Mouse (Mus musculus) limb, embryonic 12.5 days (tissue): ENCODE measurements at regions not wholly inside any gene's neighbourhood (a gene's known extent, or its start where the extent isn't known, plus 50 kb on each side); places are given as distances from the start of the nearest gene placed in this dataset.

ENCODE experiments used
- ATAC-seq: fragments of 200-750 bp; cut with Nextera tagmentation; 2 replicates; pipeline ENCODE4 v1.8.0; 2017; ENCODE audit warnings: low read depth, moderate TSS enrichment; ENCODE audit not compliant: insufficient number of reproducible peaks, insufficient read depth, low FRiP score, low TSS enrichment
- H3K27ac ChIP-seq: fragments of 300-500 bp; sonication (generic); 2 replicates; pipeline ENCODE4 v1.5.1; 2016; ENCODE audit warnings: mild to moderate bottlenecking, moderate library complexity
- H3K27me3 ChIP-seq: fragments of 300-500 bp; sonication (generic); 2 replicates; pipeline ENCODE4 v1.6.1; 2016; ENCODE audit warnings: mild to moderate bottlenecking, moderate library complexity
- H3K36me3 ChIP-seq: fragments of 300-500 bp; sonication (generic); 2 replicates; pipeline ENCODE4 v1.6.1; 2016; ENCODE audit warnings: mild to moderate bottlenecking, moderate library complexity
- H3K4me1 ChIP-seq: fragments of 300-500 bp; sonication (generic); replicated peaks from 2 replicates; pipeline ENCODE4 v1.6.1; 2016
- H3K4me2 ChIP-seq: fragments of 300-500 bp; sonication (generic); 2 replicates; pipeline ENCODE4 v1.6.1; 2016; ENCODE audit warnings: mild to moderate bottlenecking, moderate library complexity
- H3K4me3 ChIP-seq: fragments of 300-500 bp; sonication (generic); replicated peaks from 2 replicates; pipeline ENCODE4 v1.5.1; 2016; ENCODE audit warnings: mild to moderate bottlenecking
- H3K9ac ChIP-seq: fragments of 300-500 bp; sonication (generic); replicated peaks from 2 replicates; pipeline ENCODE4 v1.6.1; 2016; ENCODE audit warnings: mild to moderate bottlenecking, moderate library complexity
- H3K9me3 ChIP-seq: fragments of 300-500 bp; sonication (generic); 2 replicates; pipeline ENCODE4 v1.6.1; 2016; ENCODE audit warnings: mild to moderate bottlenecking, moderate library complexity
- WGBS: fragments of 180-500 bp; shearing (Covaris S2); methylation state at CpG from one replicate; pipeline ENCODE4 v1.1.7; 2016; 5-methylcytosine and 5-hydroxymethylcytosine counted together

- H3K27ac ChIP-seq: no peak overlapping the region
- no peaks in the 10 kb centered on the region for H3K36me3 ChIP-seq
- H3K4me3 ChIP-seq: no peak overlapping the region
- 61% methylated on average over 5 of the region's 5 CpGs for WGBS
- H3K4me1 ChIP-seq: no peaks in the 10 kb centered on the region
- no peaks in the 10 kb centered on the region for H3K27me3 ChIP-seq
- H3K4me2 ChIP-seq: no peak overlapping the region
- H3K9me3 ChIP-seq: no peaks in the 10 kb centered on the region
- H3K9ac ChIP-seq: no peak overlapping the region
- ATAC-seq: no peak
Observed at GRCm38 (mm10) chr15:51264599-51265163, 2620.0 kb upstream of the Gm7489 start.

GRCm38 (mm10) chr15:51265971-51266370 lies 2618.7 kb upstream of the Gm7489 start:
- no peak for ATAC-seq
- Histone ChIP-seq H3K27ac (no peak overlapping the region), H3K9ac (no peak overlapping the region), H3K9me3 (no peaks in the 10 kb centered on the region), H3K36me3 (no peaks in the 10 kb centered on the region), H3K4me2 (no peak overlapping the region), H3K27me3 (no peaks in the 10 kb centered on the region), H3K4me3 (no peak overlapping the region), H3K4me1 (no peaks in the 10 kb centered on the region)
- 60% methylated on average over 1 of the region's 1 CpGs for WGBS

GRCm38 (mm10) chr15:51271632-51272312 lies 2612.9 kb upstream of the Gm7489 start:
- ATAC-seq: no peak
- WGBS: 81% methylated on average over 9 of the region's 9 CpGs

GRCm38 (mm10) chr15:51285334-51285733 lies 2599.4 kb upstream of the Gm7489 start:
- Histone ChIP-seq H3K27me3 (no peaks in the 10 kb centered on the region), H3K4me1 (no peaks in the 10 kb centered on the region), H3K36me3 (no peaks in the 10 kb centered on the region), H3K9me3 (no peaks in the 10 kb centered on the region), H3K9ac (no peak overlapping the region), H3K4me2 (no peak overlapping the region), H3K4me3 (no peak overlapping the region), H3K27ac (no peak overlapping the region)
- 58% methylated on average over 2 of the region's 2 CpGs for WGBS
- ATAC-seq: no peak

More at GRCm38 (mm10) chr15:51271632-51272312, 2612.9 kb upstream of the Gm7489 start:
- no peaks in the 10 kb centered on the region for H3K4me1 ChIP-seq
- no peak overlapping the region for H3K4me3 ChIP-seq
- no peak overlapping the region for H3K9ac ChIP-seq
- H3K27me3 ChIP-seq: no peaks in the 10 kb centered on the region
- H3K27ac ChIP-seq: no peak overlapping the region
- no peaks in the 10 kb centered on the region for H3K9me3 ChIP-seq
- no peak overlapping the region for H3K4me2 ChIP-seq
- H3K36me3 ChIP-seq: no peaks in the 10 kb centered on the region

- Histone ChIP-seq H3K9ac (no peak overlapping the region), H3K4me2 (no peak overlapping the region), H3K4me1 (no peaks in the 10 kb centered on the region), H3K9me3 (no peaks in the 10 kb centered on the region), H3K36me3 (no peaks in the 10 kb centered on the region), H3K27me3 (no peaks in the 10 kb centered on the region), H3K27ac (no peak overlapping the region), H3K4me3 (no peak overlapping the region)
- 83% methylated on average over 3 of the region's 3 CpGs for WGBS
- ATAC-seq: no peak
Observed at GRCm38 (mm10) chr15:51286352-51286751, 2598.4 kb upstream of the Gm7489 start.

- no peak overlapping the region for H3K9ac ChIP-seq
- H3K9me3 ChIP-seq: no peaks in the 10 kb centered on the region
- 37% methylated on average over 9 of the region's 9 CpGs for WGBS
- H3K36me3 ChIP-seq: no peaks in the 10 kb centered on the region
- H3K4me2 ChIP-seq: no peak overlapping the region
- no peaks in the 10 kb centered on the region for H3K27me3 ChIP-seq
- no peak for ATAC-seq
- no peak overlapping the region for H3K4me3 ChIP-seq
- H3K27ac ChIP-seq: no peak overlapping the region
- no peaks in the 10 kb centered on the region for H3K4me1 ChIP-seq
Observed at GRCm38 (mm10) chr15:51288911-51289432, 2595.7 kb upstream of the Gm7489 start.

- H3K27ac ChIP-seq: no peak overlapping the region
Observed at GRCm38 (mm10) chr15:51289916-51290315, 2594.8 kb upstream of the Gm7489 start.

GRCm38 (mm10) chr15:51291183-51291582 lies 2593.5 kb upstream of the Gm7489 start:
- H3K9me3 ChIP-seq: no peaks in the 10 kb centered on the region
- 94% methylated on average over 6 of the region's 6 CpGs for WGBS
- H3K27ac ChIP-seq: no peak overlapping the region
- no peak for ATAC-seq
- H3K27me3 ChIP-seq: no peaks in the 10 kb centered on the region
- H3K9ac ChIP-seq: no peak overlapping the region
- H3K4me2 ChIP-seq: no peak overlapping the region
- H3K4me1 ChIP-seq: no peaks in the 10 kb centered on the region
- H3K36me3 ChIP-seq: no peaks in the 10 kb centered on the region
- no peak overlapping the region for H3K4me3 ChIP-seq

More at GRCm38 (mm10) chr15:51289916-51290315, 2594.8 kb upstream of the Gm7489 start:
- WGBS: 75% methylated on average over 9 of the region's 9 CpGs
- Histone ChIP-seq H3K36me3 (no peaks in the 10 kb centered on the region), H3K9me3 (no peaks in the 10 kb centered on the region), H3K27me3 (no peaks in the 10 kb centered on the region), H3K4me2 (no peak overlapping the region), H3K9ac (no peak overlapping the region), H3K4me3 (no peak overlapping the region), H3K4me1 (no peaks in the 10 kb centered on the region)
- ATAC-seq: no peak

- Histone ChIP-seq H3K4me3 (no peak overlapping the region), H3K36me3 (no peaks in the 10 kb centered on the region), H3K9ac (no peak overlapping the region), H3K4me1 (no peaks in the 10 kb centered on the region), H3K4me2 (no peak overlapping the region), H3K27ac (no peak overlapping the region), H3K9me3 (no peaks in the 10 kb centered on the region), H3K27me3 (no peaks in the 10 kb centered on the region)
- no peak for ATAC-seq
Observed at GRCm38 (mm10) chr15:51296841-51297240, 2587.9 kb upstream of the Gm7489 start.

- Histone ChIP-seq H3K9me3 (no peaks in the 10 kb centered on the region), H3K9ac (no peak overlapping the region), H3K4me1 (0 out of 2 replicates have a peak, but pooled peaks cover under 1% of the 10 kb centered on the region), H3K27me3 (0 out of 2 replicates have a peak, but pooled peaks cover 4% of the 10 kb centered on the region), H3K36me3 (no peaks in the 10 kb centered on the region), H3K4me3 (no peak overlapping the region), H3K27ac (no peak overlapping the region), H3K4me2 (no peak overlapping the region)
- WGBS: 92% methylated on average over 1 of the region's 1 CpGs
- no peak for ATAC-seq
Observed at GRCm38 (mm10) chr15:51318072-51318471, 2566.6 kb upstream of the Gm7489 start.

- no peak for ATAC-seq
- H3K27ac ChIP-seq: no peak overlapping the region
- 88% methylated on average over 2 of the region's 2 CpGs for WGBS
- peaks cover 6% of the 10 kb centered on the region; the same call in 1 of the 2 replicates for H3K4me1 ChIP-seq
- no peak overlapping the region for H3K4me2 ChIP-seq
- no peaks in the 10 kb centered on the region for H3K9me3 ChIP-seq
- H3K9ac ChIP-seq: no peak overlapping the region
- H3K27me3 ChIP-seq: 0 out of 2 replicates have a peak, but pooled peaks cover 4% of the 10 kb centered on the region
- no peak overlapping the region for H3K4me3 ChIP-seq
- H3K36me3 ChIP-seq: no peaks in the 10 kb centered on the region
Observed at GRCm38 (mm10) chr15:51318760-51319159, 2565.9 kb upstream of the Gm7489 start.
